Mouse (Mus musculus): Measurements from ENCODE around the gene Eci3. TPM values are rescaled to one million over a fixed set of nuclear protein-coding genes. Genes with fewer than 3 reads are reported as not detected.

Eci3 gene
- polyA plus RNA-seq (2012; fragmentation: generic; extraction: Trizol) = under 1 TPM in 1 of 2 experiments, not detected in 1; 0.04 TPM

GRCm38 (mm10) chr13:34963511-34964397, at the start of gene Eci3:
TSS of gene Eci3 (minus strand) at chr13:34963810.

GRCm38 (mm10) chr13:34924210-34924609, 39.4 kb downstream of the Eci3 start, which contains the start of the genes Fam217a and 4933417A18Rik:
TSS of gene Fam217a (minus strand) at chr13:34924310.
TSS of gene 4933417A18Rik (plus strand) at chr13:34924409.

Other genes starting within 250 kb of the Eci3 start
- gene Fam50b, start 229.0 kb downstream of the Eci3 start, polyA plus RNA-seq (2012; fragmentation: generic; extraction: Trizol) = not detected
- gene Prpf4b, start 88.5 kb downstream of the Eci3 start, polyA plus RNA-seq (2012; fragmentation: generic; extraction: Trizol) = 1 to 10 TPM; 1.4 to 9.5 TPM
- gene Fam217a, start 39.5 kb downstream of the Eci3 start, polyA plus RNA-seq (2012; fragmentation: generic; extraction: Trizol) = under 1 TPM in 1 of 2 experiments, not detected in 1; 0.04 TPM
- gene 4933417A18Rik, start 39.4 kb downstream of the Eci3 start, polyA plus RNA-seq (2012; fragmentation: generic; extraction: Trizol) = not detected
- 100 to 1,000 TPM in 1 of 2 experiments, 10 to 100 TPM in 1; 48.4 to 184 TPM for gene Eci2, start 63.3 kb upstream of the Eci3 start, polyA plus RNA-seq (2012; fragmentation: generic; extraction: Trizol)